In the genomic region with DNA sequence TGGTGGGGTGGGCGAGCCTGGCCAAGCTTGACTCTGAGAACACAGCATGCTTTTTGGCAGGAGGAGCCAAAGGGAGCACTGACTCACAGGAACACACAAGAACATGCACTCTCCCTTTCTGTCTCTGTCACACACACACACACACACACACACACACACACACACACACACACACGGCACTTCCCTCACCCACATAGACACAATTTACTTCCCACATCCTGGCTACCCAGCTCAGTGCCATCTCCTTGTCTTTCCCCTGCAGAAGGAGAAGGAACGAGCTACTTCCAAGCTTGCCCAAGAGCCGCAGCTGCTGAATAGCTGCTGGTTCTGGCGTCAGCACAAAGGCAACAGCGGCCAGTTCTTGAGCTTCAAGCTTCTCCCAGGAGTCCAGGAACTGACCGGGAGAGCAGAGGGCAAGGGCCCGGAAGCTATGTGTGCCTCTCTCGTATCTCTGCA, we compare ENCODE assay signal across 8 mouse cellular contexts.
DNase-seq lines count a peak whose midpoint lies in the region; ATAC-seq lines count a peak whose summit lies in the region.

No protein-coding gene starts in this region.

- ATAC-seq in CD4-positive, CD25-positive, alpha-beta regulatory T cell, adult 4 months: no peak

- DNase-seq in adrenal gland, postnatal 10 days: peak; percentile 73
- DNase-seq in adrenal gland, adult 8-10 months: no peak
- DNase-seq in ovary, postnatal 36 days (ENCODE audit: low spot score): peak; percentile 38
- no peak for DNase-seq in ovary, postnatal 14 days (ENCODE audit: low spot score)
- DNase-seq in kidney, adult 9 months: peak; percentile 79
- peak; percentile 52 to 80 for DNase-seq in lung, postnatal 4 days
- no peak for DNase-seq in cerebellum, adult 11-12 months

Comparison
In these comparisons a context has a peak if more than half of its experiments do, and no peak if none do; other contexts are left out.
1. DNase-seq: peak in adrenal gland, postnatal 10 days (single experiment), ovary, postnatal 36 days (single experiment), kidney, adult 9 months (single experiment) and lung, postnatal 4 days (2 of 2); none in adrenal gland, adult 8-10 months (single experiment), ovary, postnatal 14 days (single experiment) and cerebellum, adult 11-12 months (single experiment).